Mouse (Mus musculus): ENCODE results near the gene Cnbd2. TPM values are rescaled to one million over a fixed set of nuclear protein-coding genes. Genes with fewer than 3 reads are reported as not detected.
A peak's percentile ranks its signal among the peaks of the same experiment; 100 is the strongest.

Gene Cnbd2
- polyA plus RNA-seq, 1 experiment from 2014 or later: 8.0 TPM

DNA sequence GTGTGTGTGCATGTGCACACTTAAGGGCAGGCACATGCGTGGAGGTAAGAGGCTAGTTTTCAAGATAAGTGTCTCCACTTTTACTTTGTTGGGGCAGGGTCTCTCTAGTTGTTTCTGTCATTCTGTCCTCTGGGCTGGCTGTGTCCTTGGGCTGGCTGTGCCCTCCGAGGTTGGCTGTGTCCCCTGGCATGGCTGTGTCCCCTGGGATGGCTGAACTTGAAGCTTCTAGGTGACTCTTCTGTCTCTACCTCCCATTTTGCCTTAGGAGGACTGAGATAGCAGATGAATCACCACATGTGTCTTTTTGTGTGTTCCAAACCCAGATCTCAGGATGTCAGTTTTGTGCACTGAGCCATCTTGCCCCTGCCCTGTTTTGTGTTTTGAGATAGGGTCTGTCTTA is 102.9 kb downstream of the Cnbd2 start:
- Histone ChIP-seq H3K27ac (no peak overlapping the region), H3K4me1 (replicated peaks; ENCODE audit: control insufficient read depth, insufficient read depth, low read length) (peaks cover 5% of the 10 kb centered on the region; the same call in 1 of the 2 replicates), H3K27me3 (ENCODE audit: control insufficient read depth, insufficient read depth, low read length) (no peaks in the 10 kb centered on the region), H3K9me3 (ENCODE audit: control insufficient read depth, low read length) (no peaks in the 10 kb centered on the region), H3K9ac (no peak overlapping the region), H3K4me2 (replicated peaks) (no peak overlapping the region), H3K36me3 (replicated peaks; ENCODE audit: control insufficient read depth, insufficient read depth) (no peaks in the 10 kb centered on the region), H3K4me3 (replicated peaks; ENCODE audit: low read length) (no peak overlapping the region)
- DNase-seq (ENCODE audit: low spot score) (no peak), ATAC-seq (ENCODE audit: low FRiP score) (no peak)
- 68% methylated on average over 2 of the region's 2 CpGs for WGBS

GRCm38 (mm10) chr2:156415674-156416073 is 103.6 kb downstream of the Cnbd2 start:
- 77% methylated on average over 5 of the region's 5 CpGs for WGBS
- ATAC-seq (ENCODE audit: low FRiP score): no peak
- Histone ChIP-seq H3K9me3 (ENCODE audit: control insufficient read depth, low read length) (no peaks in the 10 kb centered on the region), H3K9ac (no peak overlapping the region), H3K4me1 (replicated peaks; ENCODE audit: control insufficient read depth, insufficient read depth, low read length) (peaks cover 5% of the 10 kb centered on the region; the same call in 1 of the 2 replicates), H3K4me2 (replicated peaks) (no peak overlapping the region), H3K27ac (no peak overlapping the region), H3K27me3 (ENCODE audit: control insufficient read depth, insufficient read depth, low read length) (no peaks in the 10 kb centered on the region), H3K4me3 (replicated peaks; ENCODE audit: low read length) (no peak overlapping the region), H3K36me3 (replicated peaks; ENCODE audit: control insufficient read depth, insufficient read depth) (no peaks in the 10 kb centered on the region)
- no peak for DNase-seq (ENCODE audit: low spot score)

- H3K27me3 ChIP-seq (ENCODE audit: control insufficient read depth, insufficient read depth, low read length): no peaks in the 10 kb centered on the region
- no peak overlapping the region for H3K27ac ChIP-seq
- DNase-seq (ENCODE audit: low spot score) (no peak), ATAC-seq (ENCODE audit: low FRiP score) (no peak)
- H3K4me1 ChIP-seq (replicated peaks; ENCODE audit: control insufficient read depth, insufficient read depth, low read length): peaks cover 5% of the 10 kb centered on the region; the same call in 1 of the 2 replicates
- no peak overlapping the region for H3K9ac ChIP-seq
- H3K4me3 ChIP-seq (replicated peaks; ENCODE audit: low read length): no peak overlapping the region
- H3K36me3 ChIP-seq (replicated peaks; ENCODE audit: control insufficient read depth, insufficient read depth): no peaks in the 10 kb centered on the region
- 64% methylated on average over 1 of the region's 1 CpGs for WGBS
- H3K4me2 ChIP-seq (replicated peaks): no peak overlapping the region
- H3K9me3 ChIP-seq (ENCODE audit: control insufficient read depth, low read length): no peaks in the 10 kb centered on the region
Observed at GRCm38 (mm10) chr2:156417194-156417593, 105.1 kb downstream of the Cnbd2 start.

DNA sequence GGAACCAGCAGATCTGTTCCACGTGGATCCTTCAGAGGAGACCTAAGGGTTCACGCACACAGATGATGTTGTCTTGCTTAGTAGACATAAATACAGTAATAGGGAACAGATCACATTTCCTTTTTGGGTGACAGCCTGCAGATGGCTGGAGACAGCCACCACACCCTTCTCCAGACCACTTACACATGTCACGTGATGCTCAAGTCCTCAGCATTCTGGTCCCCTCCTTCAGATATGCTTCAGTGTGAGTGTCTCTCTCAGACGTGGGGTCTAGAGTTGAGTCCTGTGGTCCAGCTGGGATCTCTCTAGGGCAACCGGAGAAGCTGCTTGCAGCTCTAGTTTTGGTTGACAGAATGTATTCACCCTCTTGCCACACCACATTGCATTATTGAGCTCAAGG is 106.4 kb downstream of the Cnbd2 start:
- no peak overlapping the region for H3K27ac ChIP-seq
- no peak overlapping the region for H3K4me3 ChIP-seq (replicated peaks; ENCODE audit: low read length)
- no peaks in the 10 kb centered on the region for H3K27me3 ChIP-seq (ENCODE audit: control insufficient read depth, insufficient read depth, low read length)
- no peak overlapping the region for H3K4me2 ChIP-seq (replicated peaks)
- ATAC-seq (ENCODE audit: low FRiP score) (no peak), DNase-seq (ENCODE audit: low spot score) (no peak)
- H3K9ac ChIP-seq: no peak overlapping the region
- H3K4me1 ChIP-seq (replicated peaks; ENCODE audit: control insufficient read depth, insufficient read depth, low read length): peaks cover 18% of the 10 kb centered on the region; the same call in 1 of the 2 replicates
- no peaks in the 10 kb centered on the region for H3K9me3 ChIP-seq (ENCODE audit: control insufficient read depth, low read length)
- 85% methylated on average over 5 of the region's 5 CpGs for WGBS
- no peaks in the 10 kb centered on the region for H3K36me3 ChIP-seq (replicated peaks; ENCODE audit: control insufficient read depth, insufficient read depth)

DNA sequence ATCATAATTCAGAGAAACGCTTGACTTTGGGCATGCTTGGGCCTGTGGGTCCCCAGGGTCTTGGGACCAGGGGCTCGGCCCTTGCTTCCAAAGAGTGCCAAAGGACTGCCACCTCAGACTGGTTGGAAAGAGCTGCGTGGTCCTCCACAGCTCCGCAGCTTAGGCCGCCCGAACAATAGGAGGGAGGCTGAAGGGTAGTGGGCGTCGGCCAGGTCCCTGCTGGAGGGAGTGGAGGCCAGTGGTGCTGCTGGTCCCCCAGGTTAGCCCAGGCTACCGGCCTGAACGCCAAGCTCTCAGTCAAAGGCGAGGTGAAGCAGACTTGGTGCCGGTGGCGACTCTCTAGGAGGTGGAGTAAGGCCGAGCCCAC is 108.2 kb downstream of the Cnbd2 start:
- Histone ChIP-seq H3K27ac (peak overlapping the region; percentile 93), H3K4me3 (replicated peaks; ENCODE audit: low read length) (peak overlapping the region; percentile 87), H3K36me3 (replicated peaks; ENCODE audit: control insufficient read depth, insufficient read depth) (no peaks in the 10 kb centered on the region), H3K9ac (peak overlapping the region; percentile 91), H3K4me2 (replicated peaks) (peak overlapping the region; percentile 68), H3K27me3 (ENCODE audit: control insufficient read depth, insufficient read depth, low read length) (no peaks in the 10 kb centered on the region), H3K9me3 (ENCODE audit: control insufficient read depth, low read length) (no peaks in the 10 kb centered on the region), H3K4me1 (replicated peaks; ENCODE audit: control insufficient read depth, insufficient read depth, low read length) (peaks cover 26% of the 10 kb centered on the region; the same call in 1 of the 2 replicates)
- WGBS: 5% methylated on average over 14 of the region's 14 CpGs
- ATAC-seq (ENCODE audit: low FRiP score) (peak; percentile 36), DNase-seq (ENCODE audit: low spot score) (no peak)

GRCm38 (mm10) chr2:156420694-156421380 is 108.7 kb downstream of the Cnbd2 start, which contains the start of gene Epb41l1:
Gene Epb41l1, plus strand, starts transcription at chr2:156420909.
- H3K4me1 ChIP-seq (replicated peaks; ENCODE audit: control insufficient read depth, insufficient read depth, low read length): peaks cover 30% of the 10 kb centered on the region; the same call in 1 of the 2 replicates
- WGBS: under 1% methylated on average over 70 of the region's 76 CpGs
- peak within 1 kb of the TSS; percentile 68 for H3K4me2 ChIP-seq (replicated peaks)
- H3K27ac ChIP-seq: peak within 1 kb of the TSS; percentile 93
- ATAC-seq (ENCODE audit: low FRiP score) (peak; percentile 63), DNase-seq (ENCODE audit: low spot score) (peak; percentile 64)
- no peaks in the 10 kb centered on the region for H3K27me3 ChIP-seq (ENCODE audit: control insufficient read depth, insufficient read depth, low read length)
- H3K9ac ChIP-seq: peak within 1 kb of the TSS; percentile 91
- H3K9me3 ChIP-seq (ENCODE audit: control insufficient read depth, low read length): no peaks in the 10 kb centered on the region
- no peaks in the 10 kb centered on the region for H3K36me3 ChIP-seq (replicated peaks; ENCODE audit: control insufficient read depth, insufficient read depth)
- H3K4me3 ChIP-seq (replicated peaks; ENCODE audit: low read length): peak within 1 kb of the TSS; percentile 87

DNA sequence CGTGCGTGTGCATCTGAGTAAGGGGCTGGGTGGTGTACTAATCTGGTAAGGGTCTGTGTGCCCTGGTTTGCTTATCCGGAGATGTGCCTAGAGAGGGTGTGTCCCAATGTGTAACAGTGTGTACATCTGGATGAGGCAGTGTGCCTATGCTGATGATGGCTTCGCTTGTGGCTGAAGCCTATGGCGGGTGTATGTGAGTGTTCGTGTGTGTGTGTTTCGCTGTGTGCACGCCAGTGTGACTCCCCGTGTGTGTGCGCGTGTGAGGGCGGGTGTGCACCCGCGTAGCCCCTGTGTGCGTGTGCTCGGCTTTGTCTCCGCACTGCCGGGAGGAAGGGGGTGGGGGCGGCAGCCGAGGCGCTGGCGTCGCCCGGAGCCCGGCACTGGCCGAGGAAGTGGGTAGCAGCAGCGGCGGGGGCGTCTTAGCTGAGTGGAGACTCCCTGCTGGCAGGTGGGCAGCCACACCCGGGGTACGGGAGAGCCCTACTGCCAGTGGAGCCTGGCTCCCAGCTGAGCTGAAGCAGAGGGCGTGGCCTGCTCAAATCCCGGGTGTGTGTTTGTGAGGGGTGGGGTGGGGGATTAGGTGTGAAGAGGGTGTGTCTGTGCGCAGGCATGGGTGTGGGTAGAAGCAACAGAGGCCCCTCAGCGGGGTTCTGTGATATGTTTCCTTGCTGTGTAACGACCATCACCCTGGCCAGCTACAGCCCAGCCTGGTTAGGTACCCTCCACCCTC is 109.4 kb downstream of the Cnbd2 start:
- WGBS: under 1% methylated on average over 36 of the region's 36 CpGs
- peaks cover 30% of the 10 kb centered on the region; the same call in 1 of the 2 replicates for H3K4me1 ChIP-seq (replicated peaks; ENCODE audit: control insufficient read depth, insufficient read depth, low read length)

DNA sequence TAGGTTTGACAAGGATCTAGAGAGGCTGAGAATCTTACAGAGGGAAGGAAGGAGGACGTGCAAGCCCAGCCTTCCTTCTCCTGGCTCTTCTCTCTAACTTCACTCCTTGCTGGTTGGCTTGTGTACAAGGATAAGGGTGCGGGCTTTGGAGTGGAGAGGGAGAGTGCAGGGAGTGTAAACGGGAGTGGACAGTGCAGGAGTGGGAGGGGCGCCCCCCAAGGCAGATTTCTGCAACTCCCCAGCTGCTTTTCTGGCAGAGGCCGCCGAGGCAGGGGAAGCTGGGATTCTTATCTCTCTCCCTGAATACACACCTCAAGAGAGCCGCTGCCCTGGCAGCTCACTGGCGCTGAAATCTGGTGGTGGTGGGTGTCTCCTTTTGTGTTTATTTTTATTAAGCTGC is 110.5 kb downstream of the Cnbd2 start:
- Histone ChIP-seq H3K4me2 (replicated peaks) (peak overlapping the region; percentile 68), H3K9me3 (ENCODE audit: control insufficient read depth, low read length) (no peaks in the 10 kb centered on the region), H3K36me3 (replicated peaks; ENCODE audit: control insufficient read depth, insufficient read depth) (no peaks in the 10 kb centered on the region), H3K4me3 (replicated peaks; ENCODE audit: low read length) (peak overlapping the region; percentile 87), H3K4me1 (replicated peaks; ENCODE audit: control insufficient read depth, insufficient read depth, low read length) (peaks cover 30% of the 10 kb centered on the region; the same call in 1 of the 2 replicates), H3K27ac (peak overlapping the region; percentile 93), H3K9ac (peak overlapping the region; percentile 91), H3K27me3 (ENCODE audit: control insufficient read depth, insufficient read depth, low read length) (no peaks in the 10 kb centered on the region)
- ATAC-seq (ENCODE audit: low FRiP score) (no peak), DNase-seq (ENCODE audit: low spot score) (no peak)
- 13% methylated on average over 7 of the region's 8 CpGs for WGBS

More for the DNA sequence above, 109.4 kb downstream of the Cnbd2 start:
- H3K4me2 ChIP-seq (replicated peaks): peak overlapping the region; percentile 68
- peak overlapping the region; percentile 91 for H3K9ac ChIP-seq
- H3K4me3 ChIP-seq (replicated peaks; ENCODE audit: low read length): peak overlapping the region; percentile 87
- DNase-seq (ENCODE audit: low spot score) (peak; percentile 67), ATAC-seq (ENCODE audit: low FRiP score) (peak; percentile 77)
- peak overlapping the region; percentile 93 for H3K27ac ChIP-seq
- H3K27me3 ChIP-seq (ENCODE audit: control insufficient read depth, insufficient read depth, low read length): no peaks in the 10 kb centered on the region
- no peaks in the 10 kb centered on the region for H3K36me3 ChIP-seq (replicated peaks; ENCODE audit: control insufficient read depth, insufficient read depth)
- no peaks in the 10 kb centered on the region for H3K9me3 ChIP-seq (ENCODE audit: control insufficient read depth, low read length)

GRCm38 (mm10) chr2:156423672-156424071 is 111.6 kb downstream of the Cnbd2 start:
- Histone ChIP-seq H3K4me1 (replicated peaks; ENCODE audit: control insufficient read depth, insufficient read depth, low read length) (peaks cover 30% of the 10 kb centered on the region; the same call in 1 of the 2 replicates), H3K27ac (no peak overlapping the region), H3K27me3 (ENCODE audit: control insufficient read depth, insufficient read depth, low read length) (no peaks in the 10 kb centered on the region), H3K4me2 (replicated peaks) (peak overlapping the region; percentile 68), H3K36me3 (replicated peaks; ENCODE audit: control insufficient read depth, insufficient read depth) (no peaks in the 10 kb centered on the region), H3K9me3 (ENCODE audit: control insufficient read depth, low read length) (no peaks in the 10 kb centered on the region), H3K4me3 (replicated peaks; ENCODE audit: low read length) (no peak overlapping the region), H3K9ac (no peak overlapping the region)
- WGBS: 90% methylated on average over 4 of the region's 4 CpGs
- no peak for DNase-seq (ENCODE audit: low spot score)
- no peak for ATAC-seq (ENCODE audit: low FRiP score)

Data from hindbrain, embryonic 14.5 days (tissue).